Mouse (Mus musculus) left cerebral cortex, adult 6 months (tissue): ENCODE data around the gene Gm2022. TPM values are rescaled to one million over a fixed set of nuclear protein-coding genes. Genes with fewer than 3 reads are reported as not detected.

Experiments used
- long read RNA-seq, 2 experiments: library from polyadenylated mRNA; unstranded; transcript quantifications; one replicate each; pipeline ENCODE4 v2.0.0; 2019 to 2020
- polyA plus RNA-seq: library from polyadenylated mRNA; unstranded; fragments of <200 nt; fragmentation: Nextera tagmentation; gene quantifications from 2 replicates; pipeline ENCODE4 v1.2.3, GENCODE M21; 2021

Gm2022 gene
- polyA plus RNA-seq, result not detected in 2 replicates
- long read RNA-seq, experiment 1, result 0 reads
- long read RNA-seq, experiment 2, result 0 reads

GRCm38 (mm10) chr12:87895070-87895469, at the start of gene Gm2022:
Gm2022 (plus strand) TSS chr12:87895370.

DNA sequence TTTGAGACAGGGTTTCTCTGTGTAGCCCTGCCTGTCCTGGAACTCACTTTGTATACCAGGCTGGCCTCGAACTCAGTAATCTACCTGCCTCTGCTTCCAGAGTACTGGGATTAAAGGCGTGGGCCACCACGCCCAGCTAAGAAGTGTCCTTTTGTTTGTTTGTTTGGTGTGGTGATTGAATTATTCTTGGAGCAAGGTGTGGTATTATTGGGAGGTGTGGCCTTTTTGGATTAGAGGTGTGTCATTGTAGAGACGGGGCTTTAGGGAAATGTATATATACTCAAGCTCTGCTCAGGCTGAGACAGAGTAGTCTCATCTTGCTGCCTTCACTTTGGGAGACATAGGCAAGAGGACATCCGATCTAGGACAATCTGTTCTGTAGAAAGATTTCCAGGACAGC, 21.4 kb upstream of the Gm2022 start, which contains the start of gene Gm2016:
Gm2016 (plus strand) TSS at position 301 of the 400 bp plus-strand sequence.

DNA sequence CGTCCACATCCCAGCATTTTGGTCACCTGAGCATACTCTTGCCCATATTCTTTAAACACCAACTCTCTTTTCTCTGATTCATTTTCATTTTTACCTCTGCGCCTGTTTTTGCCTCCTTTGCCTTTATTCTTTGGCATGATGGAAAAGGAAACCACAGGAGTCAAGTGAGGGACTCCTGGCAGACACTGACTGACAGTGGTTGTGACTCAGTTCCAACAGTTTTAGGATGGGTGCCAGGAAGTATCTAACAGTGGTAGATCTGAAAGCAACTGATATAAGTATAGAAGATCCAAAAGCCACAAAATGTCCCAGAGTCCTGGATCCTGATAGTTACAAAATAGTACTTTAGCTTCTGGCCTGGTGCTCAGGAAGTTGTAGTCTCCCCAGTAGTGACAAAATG, 24.6 kb downstream of the Gm2022 start, which contains the start of gene Gm2035:
Gm2035 (minus strand) TSS at position 137 of the 400 bp plus-strand sequence.

Other genes starting within 250 kb of the Gm2022 start
- not detected in 2 replicates for gene Gm21319, start 119.6 kb upstream of the Gm2022 start, polyA plus RNA-seq
- gene Gm21936, start 99.9 kb upstream of the Gm2022 start, polyA plus RNA-seq, result not detected in 2 replicates
- gene BB287469, start 78.8 kb upstream of the Gm2022 start, polyA plus RNA-seq, result not detected in 2 replicates
- not detected in 2 replicates for gene Gm2001, start 53.0 kb upstream of the Gm2022 start, polyA plus RNA-seq
- gene Gm2016, start 21.3 kb upstream of the Gm2022 start, polyA plus RNA-seq, result not detected in 2 replicates
- not detected in 2 replicates for gene Gm2035, start 24.5 kb downstream of the Gm2022 start, polyA plus RNA-seq
- not detected in 2 replicates for gene Gm2042, start 58.7 kb downstream of the Gm2022 start, polyA plus RNA-seq
- gene Gm2075, start 116.5 kb downstream of the Gm2022 start, polyA plus RNA-seq, result not detected in 2 replicates
- not detected in 2 replicates for gene Gm6803, start 123.4 kb downstream of the Gm2022 start, polyA plus RNA-seq
- not detected in 2 replicates for gene Gm2056, start 131.6 kb downstream of the Gm2022 start, polyA plus RNA-seq
- gene Gm16368, start 188.3 kb downstream of the Gm2022 start, polyA plus RNA-seq, result not detected in 2 replicates